Mouse (Mus musculus) spleen, adult 10 weeks (tissue): Measurements from ENCODE around the gene Mbtps2. TPM values are rescaled to one million over a fixed set of nuclear protein-coding genes. Genes with fewer than 3 reads are reported as not detected.

Experiments
- polyA plus RNA-seq: library from polyadenylated mRNA; stranded (reverse); fragments of 350-450 nt; fragmentation: Illumina TruSeq; extraction: RNeasy Lipid Tissue Mini Kit (QIAGEN cat#74804); gene quantifications from one replicate; pipeline ENCODE4 v1.2.3, GENCODE M21; 2015; ENCODE audit warnings: low replicate concordance; ENCODE audit not compliant: insufficient read depth

The Mbtps2 gene
- 27.3 TPM for polyA plus RNA-seq

GRCm38 (mm10) chrX:157598186-157598996 is at the start of gene Mbtps2:
Gene Mbtps2, minus strand, starts transcription at chrX:157598715.

GRCm38 (mm10) chrX:157568840-157569239 is 29.7 kb downstream of the Mbtps2 start, which contains the start of gene Yy2:
Gene Yy2, minus strand, starts transcription at chrX:157568985.

GRCm38 (mm10) chrX:157491944-157492726 is 106.4 kb downstream of the Mbtps2 start, which contains the start of gene Sms:
Gene Sms, minus strand, starts transcription at chrX:157492287.

Other genes with a start within 250 kb of the Mbtps2 start
- 0.14 TPM for gene Phex, start 183.4 kb downstream of the Mbtps2 start, polyA plus RNA-seq
- gene Sms, start 106.4 kb downstream of the Mbtps2 start, polyA plus RNA-seq = 98.5 TPM
- gene Yy2, start 29.7 kb downstream of the Mbtps2 start, polyA plus RNA-seq = 7.4 TPM
- gene Smpx, start 100.2 kb upstream of the Mbtps2 start, polyA plus RNA-seq = not detected
- gene Klhl34, start 219.7 kb upstream of the Mbtps2 start, polyA plus RNA-seq = not detected